Mouse (Mus musculus): ENCODE results near the gene Ace2. TPM values are rescaled to one million over a fixed set of nuclear protein-coding genes. Genes with fewer than 3 reads are reported as not detected.

The Ace2 gene
- polyA plus RNA-seq, 1 experiment from 2014 or later, result 0.13 TPM

GRCm38 (mm10) chrX:164113744-164114143 lies 25.4 kb upstream of the Ace2 start:
- 85% methylated on average over 6 of the region's 6 CpGs for WGBS
- Histone ChIP-seq H3K4me1 (ENCODE audit: control insufficient read depth, insufficient read depth, low read length) (no peaks in the 10 kb centered on the region), H3K9me3 (ENCODE audit: control insufficient read depth, low read length) (no peaks in the 10 kb centered on the region), H3K27me3 (ENCODE audit: control insufficient read depth, insufficient read depth, low read length) (no peaks in the 10 kb centered on the region), H3K27ac (ENCODE audit: low read depth, low read length) (no peak overlapping the region), H3K4me2 (ENCODE audit: low read depth) (no peak overlapping the region), H3K4me3 (ENCODE audit: low read depth, low read length) (no peak overlapping the region), H3K9ac (ENCODE audit: low read length) (no peak overlapping the region), H3K36me3 (ENCODE audit: control insufficient read depth, insufficient read depth, low read length) (no peaks in the 10 kb centered on the region)
- no peak for ATAC-seq (ENCODE audit: insufficient read depth, low FRiP score, low TSS enrichment)
- no peak for DNase-seq (ENCODE audit: low spot score)

DNA sequence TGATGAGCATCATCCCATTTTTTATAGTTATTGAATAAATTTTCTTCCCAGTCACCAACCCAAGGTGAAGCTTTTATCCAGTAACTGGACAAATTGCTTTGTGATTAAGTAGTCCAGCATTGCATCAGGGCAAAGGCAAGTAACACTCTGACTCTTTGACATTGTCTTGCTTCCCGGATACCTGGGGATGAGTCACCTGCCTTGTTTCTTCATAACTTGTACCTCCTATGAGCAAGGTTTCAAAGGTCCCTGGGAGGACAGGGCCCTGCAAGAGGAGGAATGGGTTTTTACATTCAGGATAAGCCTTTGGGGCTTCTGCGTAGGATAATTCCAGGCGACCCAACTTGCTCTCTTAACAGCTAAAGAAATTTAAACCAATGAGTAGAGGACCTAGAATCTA lies 15.2 kb upstream of the Ace2 start:
- Histone ChIP-seq H3K4me1 (ENCODE audit: control insufficient read depth, insufficient read depth, low read length) (no peaks in the 10 kb centered on the region), H3K4me2 (ENCODE audit: low read depth) (no peak overlapping the region), H3K4me3 (ENCODE audit: low read depth, low read length) (no peak overlapping the region), H3K27me3 (ENCODE audit: control insufficient read depth, insufficient read depth, low read length) (no peaks in the 10 kb centered on the region), H3K9ac (ENCODE audit: low read length) (no peak overlapping the region), H3K9me3 (ENCODE audit: control insufficient read depth, low read length) (no peaks in the 10 kb centered on the region), H3K27ac (ENCODE audit: low read depth, low read length) (no peak overlapping the region), H3K36me3 (ENCODE audit: control insufficient read depth, insufficient read depth, low read length) (no peaks in the 10 kb centered on the region)
- 86% methylated on average over 3 of the region's 3 CpGs for WGBS
- no peak for DNase-seq (ENCODE audit: low spot score)
- no peak for ATAC-seq (ENCODE audit: insufficient read depth, low FRiP score, low TSS enrichment)

- ATAC-seq (ENCODE audit: insufficient read depth, low FRiP score, low TSS enrichment) (no peak), DNase-seq (ENCODE audit: low spot score) (no peak)
- H3K27ac ChIP-seq (ENCODE audit: low read depth, low read length), result no peak overlapping the region
- no peaks in the 10 kb centered on the region for H3K27me3 ChIP-seq (ENCODE audit: control insufficient read depth, insufficient read depth, low read length)
- H3K9ac ChIP-seq (ENCODE audit: low read length), result no peak overlapping the region
- no peaks in the 10 kb centered on the region for H3K4me1 ChIP-seq (ENCODE audit: control insufficient read depth, insufficient read depth, low read length)
- H3K9me3 ChIP-seq (ENCODE audit: control insufficient read depth, low read length), result no peaks in the 10 kb centered on the region
- H3K4me2 ChIP-seq (ENCODE audit: low read depth), result no peak overlapping the region
- no peak overlapping the region for H3K4me3 ChIP-seq (ENCODE audit: low read depth, low read length)
- H3K36me3 ChIP-seq (ENCODE audit: control insufficient read depth, insufficient read depth, low read length), result no peaks in the 10 kb centered on the region
- 94% methylated on average over 3 of the region's 3 CpGs for WGBS
Observed at GRCm38 (mm10) chrX:164133531-164133930, 5.6 kb upstream of the Ace2 start.

DNA sequence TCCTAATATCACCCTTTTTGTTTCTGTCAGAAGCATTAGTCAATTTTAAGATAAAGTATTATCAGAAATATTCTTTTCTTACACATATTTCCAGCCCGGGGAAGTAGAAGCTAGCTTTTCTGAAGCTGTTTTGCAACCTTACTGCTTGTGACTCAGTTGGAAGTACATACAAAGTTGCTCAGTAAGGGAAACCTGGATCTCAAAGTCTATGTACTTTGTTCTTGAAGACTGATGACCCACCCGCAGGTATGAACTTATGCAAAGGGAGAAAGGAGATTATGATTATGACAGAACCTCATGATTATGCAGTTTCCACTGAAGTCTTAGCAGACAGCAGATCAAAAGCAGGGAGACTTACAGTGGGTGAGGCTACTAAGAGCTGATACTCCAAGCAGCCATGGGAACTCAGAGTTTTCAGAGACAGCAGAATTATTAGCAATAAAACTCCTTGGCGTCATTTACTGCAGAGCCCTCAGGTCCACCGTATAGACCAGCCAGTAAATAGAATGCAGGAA lies 3.8 kb upstream of the Ace2 start:
- H3K27me3 ChIP-seq (ENCODE audit: control insufficient read depth, insufficient read depth, low read length), result no peaks in the 10 kb centered on the region

DNA sequence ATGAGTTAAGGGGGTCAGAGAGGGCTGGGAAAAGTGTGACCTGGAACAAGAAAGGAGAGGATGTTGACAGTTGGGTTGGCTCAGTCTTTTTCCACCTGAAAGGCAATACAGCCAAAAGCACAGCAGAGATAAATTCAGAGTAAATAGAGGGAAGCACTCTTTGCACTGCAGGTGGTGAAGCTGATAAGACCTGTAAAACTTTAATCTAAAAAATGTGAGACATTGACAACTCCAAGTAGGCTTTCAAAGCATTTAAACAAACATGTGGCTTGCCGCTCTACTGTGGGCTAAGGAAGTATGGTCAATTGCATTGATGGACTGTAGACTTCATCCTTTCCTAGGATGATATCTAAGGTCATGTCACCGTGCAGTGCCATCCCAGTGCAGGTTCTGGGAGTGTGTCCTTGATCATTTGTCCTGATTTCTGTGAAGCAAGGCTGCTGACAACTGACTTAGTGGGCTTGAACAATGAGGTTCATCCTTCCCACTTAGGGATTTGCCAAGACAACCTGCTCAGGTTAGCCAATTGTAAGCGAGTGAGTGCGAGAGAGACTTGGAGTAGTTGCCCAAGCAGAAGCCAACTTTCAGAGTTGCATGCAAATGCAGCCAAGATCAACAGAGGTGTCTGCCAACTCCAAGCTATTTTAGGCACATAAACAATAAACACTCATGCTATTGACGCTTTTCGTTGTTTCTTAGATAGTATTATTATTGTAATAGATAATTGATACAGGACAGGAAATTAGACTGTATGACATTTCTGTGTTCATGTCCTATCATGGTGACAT lies 6.5 kb downstream of the Ace2 start:
- H3K9ac ChIP-seq (ENCODE audit: low read length), result no peak overlapping the region
- no peak overlapping the region for H3K27ac ChIP-seq (ENCODE audit: low read depth, low read length)
- no peaks in the 10 kb centered on the region for H3K36me3 ChIP-seq (ENCODE audit: control insufficient read depth, insufficient read depth, low read length)
- WGBS, result 92% methylated on average over 6 of the region's 6 CpGs
- H3K4me3 ChIP-seq (ENCODE audit: low read depth, low read length), result no peak overlapping the region
- no peak overlapping the region for H3K4me2 ChIP-seq (ENCODE audit: low read depth)
- DNase-seq (ENCODE audit: low spot score), result no peak
- ATAC-seq (ENCODE audit: insufficient read depth, low FRiP score, low TSS enrichment), result no peak
- 0 out of 2 replicates have a peak, but pooled peaks cover 2% of the 10 kb centered on the region for H3K27me3 ChIP-seq (ENCODE audit: control insufficient read depth, insufficient read depth, low read length)
- no peaks in the 10 kb centered on the region for H3K9me3 ChIP-seq (ENCODE audit: control insufficient read depth, low read length)
- H3K4me1 ChIP-seq (ENCODE audit: control insufficient read depth, insufficient read depth, low read length), result no peaks in the 10 kb centered on the region

More for the DNA sequence above, 3.8 kb upstream of the Ace2 start:
- Histone ChIP-seq H3K4me3 (ENCODE audit: low read depth, low read length) (no peak overlapping the region), H3K4me1 (ENCODE audit: control insufficient read depth, insufficient read depth, low read length) (no peaks in the 10 kb centered on the region), H3K9me3 (ENCODE audit: control insufficient read depth, low read length) (no peaks in the 10 kb centered on the region), H3K27ac (ENCODE audit: low read depth, low read length) (no peak overlapping the region), H3K4me2 (ENCODE audit: low read depth) (no peak overlapping the region), H3K36me3 (ENCODE audit: control insufficient read depth, insufficient read depth, low read length) (no peaks in the 10 kb centered on the region), H3K9ac (ENCODE audit: low read length) (no peak overlapping the region)
- DNase-seq (ENCODE audit: low spot score) (no peak), ATAC-seq (ENCODE audit: insufficient read depth, low FRiP score, low TSS enrichment) (no peak)
- WGBS, result 88% methylated on average over 4 of the region's 4 CpGs

- no peak overlapping the region for H3K9ac ChIP-seq (ENCODE audit: low read length)
- H3K4me3 ChIP-seq (ENCODE audit: low read depth, low read length), result no peak overlapping the region
- no peak for ATAC-seq (ENCODE audit: insufficient read depth, low FRiP score, low TSS enrichment)
- no peaks in the 10 kb centered on the region for H3K27me3 ChIP-seq (ENCODE audit: control insufficient read depth, insufficient read depth, low read length)
- no peak overlapping the region for H3K27ac ChIP-seq (ENCODE audit: low read depth, low read length)
- H3K9me3 ChIP-seq (ENCODE audit: control insufficient read depth, low read length), result no peaks in the 10 kb centered on the region
- WGBS, result 69% methylated on average over 2 of the region's 2 CpGs
- DNase-seq (ENCODE audit: low spot score), result no peak
- no peaks in the 10 kb centered on the region for H3K4me1 ChIP-seq (ENCODE audit: control insufficient read depth, insufficient read depth, low read length)
- H3K4me2 ChIP-seq (ENCODE audit: low read depth), result no peak overlapping the region
- H3K36me3 ChIP-seq (ENCODE audit: control insufficient read depth, insufficient read depth, low read length), result no peaks in the 10 kb centered on the region
Observed at GRCm38 (mm10) chrX:164152703-164153102, 13.6 kb downstream of the Ace2 start.

GRCm38 (mm10) chrX:164153606-164154005 lies 14.5 kb downstream of the Ace2 start:
- Histone ChIP-seq H3K4me3 (ENCODE audit: low read depth, low read length) (no peak overlapping the region), H3K9me3 (ENCODE audit: control insufficient read depth, low read length) (no peaks in the 10 kb centered on the region), H3K36me3 (ENCODE audit: control insufficient read depth, insufficient read depth, low read length) (no peaks in the 10 kb centered on the region), H3K4me2 (ENCODE audit: low read depth) (no peak overlapping the region), H3K9ac (ENCODE audit: low read length) (no peak overlapping the region), H3K4me1 (ENCODE audit: control insufficient read depth, insufficient read depth, low read length) (no peaks in the 10 kb centered on the region), H3K27ac (ENCODE audit: low read depth, low read length) (no peak overlapping the region), H3K27me3 (ENCODE audit: control insufficient read depth, insufficient read depth, low read length) (no peaks in the 10 kb centered on the region)
- no peak for DNase-seq (ENCODE audit: low spot score)
- ATAC-seq (ENCODE audit: insufficient read depth, low FRiP score, low TSS enrichment), result no peak

- Histone ChIP-seq H3K4me3 (ENCODE audit: low read depth, low read length) (no peak overlapping the region), H3K27me3 (ENCODE audit: control insufficient read depth, insufficient read depth, low read length) (no peaks in the 10 kb centered on the region), H3K9me3 (ENCODE audit: control insufficient read depth, low read length) (no peaks in the 10 kb centered on the region)
Observed at GRCm38 (mm10) chrX:164154594-164154993, 15.5 kb downstream of the Ace2 start.

DNA sequence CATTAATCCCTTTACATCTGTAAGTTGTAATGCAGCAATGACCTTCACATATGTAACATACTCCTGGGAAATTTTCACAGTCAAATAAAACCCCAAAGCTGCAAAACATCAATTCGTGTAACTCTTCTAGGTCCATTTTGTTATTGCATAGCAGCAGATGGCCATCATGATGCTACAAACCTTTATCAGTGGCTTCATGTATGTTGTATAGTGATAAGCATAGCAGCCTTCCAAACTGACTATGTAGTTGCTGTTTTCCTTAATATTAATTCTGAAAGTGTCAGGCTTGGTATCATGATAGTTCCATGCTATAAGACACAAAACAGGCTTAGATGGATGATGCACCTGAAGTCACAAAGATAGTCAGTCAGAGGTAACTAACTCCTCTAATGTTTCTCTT lies 25.5 kb downstream of the Ace2 start:
- Histone ChIP-seq H3K27ac (ENCODE audit: low read depth, low read length) (no peak overlapping the region), H3K27me3 (ENCODE audit: control insufficient read depth, insufficient read depth, low read length) (no peaks in the 10 kb centered on the region), H3K4me1 (ENCODE audit: control insufficient read depth, insufficient read depth, low read length) (no peaks in the 10 kb centered on the region), H3K4me2 (ENCODE audit: low read depth) (no peak overlapping the region), H3K4me3 (ENCODE audit: low read depth, low read length) (no peak overlapping the region), H3K9me3 (ENCODE audit: control insufficient read depth, low read length) (no peaks in the 10 kb centered on the region), H3K9ac (ENCODE audit: low read length) (no peak overlapping the region), H3K36me3 (ENCODE audit: control insufficient read depth, insufficient read depth, low read length) (no peaks in the 10 kb centered on the region)
- ATAC-seq (ENCODE audit: insufficient read depth, low FRiP score, low TSS enrichment), result no peak
- no peak for DNase-seq (ENCODE audit: low spot score)
- 91% methylated on average over 1 of the region's 1 CpGs for WGBS

More at GRCm38 (mm10) chrX:164154594-164154993, 15.5 kb downstream of the Ace2 start:
- no peak for DNase-seq (ENCODE audit: low spot score)
- Histone ChIP-seq H3K4me2 (ENCODE audit: low read depth) (no peak overlapping the region), H3K27ac (ENCODE audit: low read depth, low read length) (no peak overlapping the region), H3K9ac (ENCODE audit: low read length) (no peak overlapping the region), H3K4me1 (ENCODE audit: control insufficient read depth, insufficient read depth, low read length) (no peaks in the 10 kb centered on the region), H3K36me3 (ENCODE audit: control insufficient read depth, insufficient read depth, low read length) (no peaks in the 10 kb centered on the region)
- no peak for ATAC-seq (ENCODE audit: insufficient read depth, low FRiP score, low TSS enrichment)
- 84% methylated on average over 5 of the region's 5 CpGs for WGBS
